Mouse (Mus musculus): Measurements from ENCODE around the gene Bmp6. TPM values are rescaled to one million over a fixed set of nuclear protein-coding genes. Genes with fewer than 3 reads are reported as not detected.
A peak's percentile ranks its signal among the peaks of the same experiment; 100 is the strongest.

Bmp6 gene
- polyA plus RNA-seq, 1 experiment from 2014 or later: 2.5 TPM

DNA sequence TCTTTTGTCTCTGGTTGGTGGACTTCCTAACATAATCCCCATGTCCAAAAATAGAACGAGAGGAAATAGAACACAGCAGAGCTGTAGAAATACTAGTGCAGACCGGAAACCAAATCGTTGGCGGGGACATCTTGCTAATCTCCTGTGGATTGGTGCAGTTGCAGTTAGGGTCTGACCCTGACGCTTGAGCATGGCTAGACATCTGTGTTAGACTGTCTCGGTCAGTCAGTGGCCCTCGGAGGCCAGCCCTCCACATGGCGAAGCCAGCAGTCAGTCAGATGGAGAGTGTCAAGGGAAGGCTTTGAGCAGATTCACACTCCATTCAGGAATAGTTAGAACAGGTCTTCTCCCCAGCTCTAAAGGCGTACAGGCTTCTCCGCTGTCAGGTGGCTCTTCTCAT is 95.3 kb downstream of the Bmp6 start:
- no peaks in the 10 kb centered on the region for H3K27me3 ChIP-seq
- no peak overlapping the region for H3K4me2 ChIP-seq
- no peaks in the 10 kb centered on the region for H3K9me3 ChIP-seq (replicated peaks)
- H3K4me3 ChIP-seq (replicated peaks): no peak overlapping the region
- WGBS: 82% methylated on average over 10 of the region's 10 CpGs
- H3K27ac ChIP-seq: no peak overlapping the region
- no peak overlapping the region for H3K9ac ChIP-seq
- no peaks in the 10 kb centered on the region for H3K4me1 ChIP-seq
- ATAC-seq (replicated peaks; ENCODE audit: low FRiP score): no peak
- no peaks in the 10 kb centered on the region for H3K36me3 ChIP-seq

DNA sequence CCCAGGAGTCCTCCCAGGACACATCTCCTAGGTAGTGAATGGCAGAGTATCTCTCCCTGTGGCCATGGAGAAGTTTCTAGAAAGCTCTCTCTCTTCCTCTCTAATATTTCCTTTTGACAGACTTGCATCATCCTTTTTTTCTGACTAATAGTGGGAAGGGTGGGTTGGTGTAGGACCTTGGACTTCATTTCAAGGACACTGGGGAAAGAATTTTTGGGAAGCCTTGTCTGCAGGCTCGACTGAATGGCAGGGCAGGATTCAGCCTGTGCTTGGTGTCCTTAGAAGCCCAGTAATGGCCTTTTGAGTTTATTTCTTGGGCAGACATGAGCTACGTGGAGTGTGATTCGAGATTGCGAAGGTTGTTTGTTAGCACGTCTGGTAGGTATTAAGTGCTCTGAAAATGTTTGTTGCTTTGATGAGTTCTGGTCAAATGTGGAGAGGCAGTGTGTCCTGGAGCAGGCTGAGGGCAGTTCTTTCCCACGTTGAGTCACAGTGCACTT is 103.7 kb downstream of the Bmp6 start:
- no peak for ATAC-seq (replicated peaks; ENCODE audit: low FRiP score)
- Histone ChIP-seq H3K9me3 (replicated peaks) (no peaks in the 10 kb centered on the region), H3K9ac (no peak overlapping the region), H3K27ac (no peak overlapping the region), H3K27me3 (no peaks in the 10 kb centered on the region), H3K4me2 (no peak overlapping the region), H3K36me3 (no peaks in the 10 kb centered on the region), H3K4me1 (peaks cover 16% of the 10 kb centered on the region), H3K4me3 (replicated peaks) (no peak overlapping the region)
- WGBS: 89% methylated on average over 6 of the region's 6 CpGs

DNA sequence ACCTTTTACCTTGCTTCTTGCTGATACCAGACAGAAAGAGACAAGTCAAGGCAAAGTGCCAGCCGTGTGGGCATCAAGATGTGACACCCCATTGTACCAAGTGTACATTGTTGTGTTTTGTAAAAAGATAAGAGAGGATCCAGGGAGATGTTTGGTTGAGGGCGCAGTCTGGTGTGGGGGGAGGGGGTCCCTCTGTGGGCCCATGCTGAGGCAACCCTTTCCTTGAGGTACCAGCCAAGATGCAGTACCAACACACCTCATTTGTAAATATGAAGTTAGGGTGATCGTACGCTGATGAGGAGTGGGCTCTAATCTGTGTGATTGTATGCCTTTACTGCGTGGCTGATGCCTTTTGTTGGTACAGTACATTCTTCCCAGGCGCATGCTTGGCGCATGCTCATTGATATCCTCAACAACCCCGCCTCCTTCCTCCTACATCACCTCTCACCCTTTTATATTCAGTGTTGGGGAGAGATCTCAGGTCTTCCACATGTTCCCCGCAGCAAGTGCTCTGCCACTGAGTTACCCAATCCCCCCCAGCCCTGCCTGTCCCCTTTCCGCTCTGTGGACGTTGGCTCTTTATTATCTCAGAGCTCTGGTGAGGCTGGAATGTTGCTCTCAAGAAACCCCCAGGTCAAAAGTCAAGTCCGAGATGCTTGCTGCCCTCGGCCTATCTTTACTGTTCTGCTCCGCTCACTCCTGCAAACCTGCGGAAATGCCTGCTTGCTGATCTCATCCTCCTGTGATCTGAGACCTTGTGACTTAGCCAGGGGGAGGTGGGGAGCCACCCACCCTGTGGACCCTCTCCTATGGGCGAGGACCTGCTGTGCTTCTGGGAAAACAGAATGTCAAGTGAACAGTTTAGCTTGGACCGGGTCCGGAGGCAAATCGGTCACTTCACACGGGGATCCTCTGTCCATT is 105.4 kb downstream of the Bmp6 start:
- Histone ChIP-seq H3K4me1 (peaks cover 16% of the 10 kb centered on the region), H3K9ac (no peak overlapping the region), H3K9me3 (replicated peaks) (no peaks in the 10 kb centered on the region), H3K27me3 (no peaks in the 10 kb centered on the region), H3K4me3 (replicated peaks) (no peak overlapping the region), H3K27ac (peak overlapping the region; percentile 11; the same call in 1 of the 2 replicates), H3K36me3 (no peaks in the 10 kb centered on the region), H3K4me2 (peak overlapping the region; percentile 40)
- WGBS: 59% methylated on average over 20 of the region's 20 CpGs
- peak; percentile 80 for ATAC-seq (replicated peaks; ENCODE audit: low FRiP score)

DNA sequence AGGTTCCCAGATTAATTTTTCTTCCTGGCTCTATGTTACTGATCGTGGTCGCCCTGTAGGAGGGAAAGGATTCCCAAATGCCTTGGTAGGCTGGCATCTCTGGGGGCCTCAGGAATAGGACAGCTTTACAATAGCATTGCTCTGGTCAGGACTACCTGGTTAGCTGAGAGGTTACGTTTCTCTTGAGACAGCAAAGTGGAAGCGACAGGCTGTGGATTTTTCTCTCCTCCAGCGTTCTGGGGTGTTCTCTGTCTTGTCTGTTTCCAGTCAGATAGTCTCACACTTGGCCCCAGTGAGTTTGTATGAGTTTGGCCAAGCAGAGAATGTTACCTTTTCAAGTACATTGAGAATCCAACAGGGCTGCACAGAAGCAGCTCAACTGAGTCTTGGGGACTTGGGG is 106.5 kb downstream of the Bmp6 start:
- peak; percentile 37; the same call in 1 of the 2 replicates for ATAC-seq (replicated peaks; ENCODE audit: low FRiP score)
- no peak overlapping the region for H3K4me3 ChIP-seq (replicated peaks)
- no peak overlapping the region for H3K4me2 ChIP-seq
- no peak overlapping the region for H3K9ac ChIP-seq
- H3K36me3 ChIP-seq: no peaks in the 10 kb centered on the region
- H3K27ac ChIP-seq: no peak overlapping the region
- no peaks in the 10 kb centered on the region for H3K9me3 ChIP-seq (replicated peaks)
- no peaks in the 10 kb centered on the region for H3K27me3 ChIP-seq
- H3K4me1 ChIP-seq: peaks cover 16% of the 10 kb centered on the region
- WGBS: 54% methylated on average over 5 of the region's 5 CpGs

DNA sequence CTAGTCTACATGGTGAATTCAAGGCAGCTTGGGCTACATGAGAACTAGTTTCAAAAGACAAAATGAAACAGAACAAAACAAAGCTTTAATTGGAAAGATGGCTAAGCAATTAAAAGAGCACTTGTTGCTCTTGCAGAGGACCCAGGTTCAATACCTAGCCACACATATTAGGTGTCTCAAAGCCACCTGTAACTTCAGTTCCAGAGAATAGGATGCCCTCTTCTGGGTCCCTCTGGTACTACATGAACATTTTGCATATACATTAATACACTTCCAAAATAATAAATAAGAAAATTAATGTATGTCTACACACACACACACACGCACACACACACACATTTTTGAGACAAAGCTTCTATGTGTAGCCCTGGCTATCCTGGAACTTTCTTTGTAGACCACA is 118.5 kb downstream of the Bmp6 start:
- WGBS: 85% methylated on average over 1 of the region's 1 CpGs
- ATAC-seq (replicated peaks; ENCODE audit: low FRiP score): no peak
- H3K4me3 ChIP-seq (replicated peaks): no peak overlapping the region

DNA sequence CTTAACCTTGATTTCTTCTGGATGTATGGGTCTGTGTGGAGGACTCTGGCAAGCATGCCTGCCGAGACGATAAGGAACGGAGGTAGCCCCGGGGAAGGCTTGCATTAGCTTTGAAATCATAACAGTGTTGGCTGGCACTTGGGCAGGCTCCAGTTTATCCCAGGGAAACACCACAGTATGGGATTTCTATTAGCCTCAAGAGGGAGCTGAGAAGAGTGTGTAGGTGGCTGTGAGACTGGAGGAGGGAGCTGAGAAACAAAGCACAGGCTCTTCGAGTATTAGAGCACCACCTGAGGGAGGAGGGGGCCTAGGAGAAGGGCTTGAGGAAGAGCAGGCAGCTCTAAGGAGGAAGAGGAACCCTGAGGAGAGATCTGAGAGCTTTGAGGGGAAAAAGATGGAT is 126.0 kb downstream of the Bmp6 start:
- Histone ChIP-seq H3K4me1 (no peaks in the 10 kb centered on the region), H3K4me2 (no peak overlapping the region), H3K27ac (no peak overlapping the region), H3K9ac (no peak overlapping the region), H3K36me3 (no peaks in the 10 kb centered on the region), H3K4me3 (replicated peaks) (no peak overlapping the region), H3K27me3 (no peaks in the 10 kb centered on the region), H3K9me3 (replicated peaks) (no peaks in the 10 kb centered on the region)
- no peak for ATAC-seq (replicated peaks; ENCODE audit: low FRiP score)
- 78% methylated on average over 5 of the region's 5 CpGs for WGBS

More for the DNA sequence above, 118.5 kb downstream of the Bmp6 start:
- H3K9me3 ChIP-seq (replicated peaks): no peaks in the 10 kb centered on the region
- no peak overlapping the region for H3K4me2 ChIP-seq
- no peak overlapping the region for H3K27ac ChIP-seq
- H3K4me1 ChIP-seq: peaks cover 4% of the 10 kb centered on the region; the same call in 1 of the 2 replicates
- H3K27me3 ChIP-seq: no peaks in the 10 kb centered on the region
- H3K9ac ChIP-seq: no peak overlapping the region
- no peaks in the 10 kb centered on the region for H3K36me3 ChIP-seq

DNA sequence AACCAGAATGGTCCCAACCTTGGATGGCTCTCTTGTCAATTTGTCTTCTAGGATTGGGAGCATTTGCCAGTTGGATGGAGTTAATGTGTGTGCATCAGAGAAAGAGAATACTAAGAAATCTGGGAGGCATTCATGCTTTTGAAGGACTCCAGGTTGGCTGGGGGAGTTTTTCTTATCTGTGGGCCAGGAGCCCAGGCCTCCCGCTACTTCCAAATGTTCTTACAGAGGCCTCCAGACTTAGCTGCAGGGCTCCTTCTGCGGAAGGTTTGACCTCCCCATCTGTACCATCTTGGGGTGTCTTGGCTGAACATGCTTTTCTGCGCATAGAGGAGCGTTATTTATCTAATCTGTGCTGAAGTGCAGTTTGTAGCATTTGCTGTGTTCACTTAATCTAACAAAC is 127.7 kb downstream of the Bmp6 start:
- no peaks in the 10 kb centered on the region for H3K4me1 ChIP-seq
- H3K9ac ChIP-seq: no peak overlapping the region
- no peaks in the 10 kb centered on the region for H3K36me3 ChIP-seq
- 89% methylated on average over 4 of the region's 4 CpGs for WGBS
- no peaks in the 10 kb centered on the region for H3K27me3 ChIP-seq
- no peak for ATAC-seq (replicated peaks; ENCODE audit: low FRiP score)
- no peak overlapping the region for H3K27ac ChIP-seq
- no peak overlapping the region for H3K4me2 ChIP-seq
- no peaks in the 10 kb centered on the region for H3K9me3 ChIP-seq (replicated peaks)
- no peak overlapping the region for H3K4me3 ChIP-seq (replicated peaks)

DNA sequence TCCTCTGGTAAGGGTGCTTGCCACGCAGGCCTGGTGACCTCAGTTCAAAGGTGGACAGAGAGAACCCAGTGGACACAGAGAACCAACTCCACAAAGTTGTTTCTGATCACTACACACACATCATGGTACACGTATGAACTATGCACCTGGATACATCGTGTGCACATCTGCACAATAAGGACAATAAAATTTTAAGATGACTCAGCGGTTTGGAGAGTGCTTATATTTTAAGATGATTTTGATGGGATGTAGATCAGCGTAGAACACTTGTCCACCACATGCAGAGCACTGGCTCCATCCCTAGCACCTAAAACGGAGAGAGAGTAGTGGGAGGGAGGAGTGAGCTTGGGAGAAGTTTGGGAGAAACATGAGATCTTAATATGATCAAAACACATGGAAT is 128.6 kb downstream of the Bmp6 start:
- Histone ChIP-seq H3K36me3 (no peaks in the 10 kb centered on the region), H3K4me1 (no peaks in the 10 kb centered on the region), H3K4me3 (replicated peaks) (no peak overlapping the region), H3K27ac (no peak overlapping the region), H3K9ac (no peak overlapping the region), H3K27me3 (no peaks in the 10 kb centered on the region), H3K4me2 (no peak overlapping the region), H3K9me3 (replicated peaks) (no peaks in the 10 kb centered on the region)
- 86% methylated on average over 6 of the region's 6 CpGs for WGBS
- no peak for ATAC-seq (replicated peaks; ENCODE audit: low FRiP score)

DNA sequence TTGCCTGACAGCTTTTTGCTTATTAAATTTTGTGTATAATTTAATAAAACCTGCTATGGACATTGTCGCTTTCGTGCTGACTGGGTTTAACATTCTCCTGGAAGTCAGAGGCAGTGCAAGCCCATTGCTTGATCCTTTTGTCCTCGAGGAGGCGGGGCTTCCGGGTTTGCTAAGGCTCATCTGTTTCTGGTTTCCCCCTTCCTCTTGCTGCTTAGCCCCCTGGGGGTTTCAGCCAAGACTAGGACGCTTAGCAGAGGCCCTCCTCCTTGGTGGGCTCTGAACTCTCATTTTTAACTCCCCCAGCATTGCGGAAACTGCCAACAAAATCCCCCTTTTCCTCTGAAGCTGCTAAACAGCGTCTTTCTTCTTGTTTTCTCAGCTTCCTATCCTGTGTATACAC is 132.0 kb downstream of the Bmp6 start:
- Histone ChIP-seq H3K4me3 (replicated peaks) (no peak overlapping the region), H3K4me2 (no peak overlapping the region), H3K9me3 (replicated peaks) (no peaks in the 10 kb centered on the region), H3K27ac (no peak overlapping the region), H3K9ac (no peak overlapping the region), H3K4me1 (no peaks in the 10 kb centered on the region), H3K36me3 (no peaks in the 10 kb centered on the region), H3K27me3 (no peaks in the 10 kb centered on the region)
- ATAC-seq (replicated peaks; ENCODE audit: low FRiP score): no peak
- WGBS: 47% methylated on average over 8 of the region's 8 CpGs

DNA sequence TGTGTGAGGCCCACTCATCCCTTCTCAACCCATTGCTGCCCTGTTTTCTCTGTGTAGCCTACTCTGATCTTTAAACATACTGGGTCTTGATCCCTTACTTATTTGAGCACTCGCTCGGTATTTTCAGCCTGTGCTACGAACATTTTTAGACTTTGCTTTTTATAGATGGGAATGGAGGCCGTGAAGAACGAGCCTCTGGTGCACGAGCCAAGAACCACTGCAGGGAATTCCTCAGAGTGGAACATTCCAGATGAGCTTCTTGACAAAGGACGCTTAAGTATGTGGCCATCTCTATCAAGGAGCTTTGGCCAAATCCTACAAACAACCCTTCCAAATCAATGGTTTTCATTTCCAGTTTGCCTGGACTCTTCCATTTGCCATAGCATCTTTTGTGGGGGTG is 136.1 kb downstream of the Bmp6 start:
- H3K9ac ChIP-seq: no peak overlapping the region
- no peak for ATAC-seq (replicated peaks; ENCODE audit: low FRiP score)
- WGBS: 85% methylated on average over 7 of the region's 7 CpGs

DNA sequence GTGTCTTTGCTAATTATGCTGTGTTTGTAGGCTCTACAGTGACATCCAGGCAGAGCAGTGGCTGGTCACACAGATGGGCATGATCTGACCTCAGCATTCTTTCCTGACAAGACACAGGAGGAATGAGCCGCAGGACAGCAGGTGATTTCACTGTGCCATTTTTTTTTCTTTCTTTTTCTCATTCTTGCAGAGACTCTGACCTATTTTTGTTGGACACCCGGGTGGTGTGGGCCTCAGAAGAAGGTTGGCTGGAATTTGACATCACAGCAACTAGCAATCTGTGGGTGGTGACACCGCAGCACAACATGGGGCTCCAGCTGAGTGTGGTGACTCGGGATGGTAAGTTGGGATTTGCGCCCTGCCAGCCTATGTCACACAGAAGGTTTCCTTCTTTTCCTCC is 139.8 kb downstream of the Bmp6 start:
- Histone ChIP-seq H3K36me3 (no peaks in the 10 kb centered on the region), H3K4me2 (no peak overlapping the region), H3K9ac (no peak overlapping the region), H3K27me3 (no peaks in the 10 kb centered on the region), H3K9me3 (replicated peaks) (no peaks in the 10 kb centered on the region), H3K4me1 (0 out of 2 replicates have a peak, but pooled peaks cover 2% of the 10 kb centered on the region), H3K27ac (no peak overlapping the region), H3K4me3 (replicated peaks) (no peak overlapping the region)
- 74% methylated on average over 5 of the region's 5 CpGs for WGBS
- no peak for ATAC-seq (replicated peaks; ENCODE audit: low FRiP score)

More for the DNA sequence above, 136.1 kb downstream of the Bmp6 start:
- Histone ChIP-seq H3K36me3 (no peaks in the 10 kb centered on the region), H3K9me3 (replicated peaks) (no peaks in the 10 kb centered on the region), H3K4me2 (no peak overlapping the region), H3K27me3 (no peaks in the 10 kb centered on the region), H3K27ac (no peak overlapping the region), H3K4me1 (no peaks in the 10 kb centered on the region), H3K4me3 (replicated peaks) (no peak overlapping the region)

DNA sequence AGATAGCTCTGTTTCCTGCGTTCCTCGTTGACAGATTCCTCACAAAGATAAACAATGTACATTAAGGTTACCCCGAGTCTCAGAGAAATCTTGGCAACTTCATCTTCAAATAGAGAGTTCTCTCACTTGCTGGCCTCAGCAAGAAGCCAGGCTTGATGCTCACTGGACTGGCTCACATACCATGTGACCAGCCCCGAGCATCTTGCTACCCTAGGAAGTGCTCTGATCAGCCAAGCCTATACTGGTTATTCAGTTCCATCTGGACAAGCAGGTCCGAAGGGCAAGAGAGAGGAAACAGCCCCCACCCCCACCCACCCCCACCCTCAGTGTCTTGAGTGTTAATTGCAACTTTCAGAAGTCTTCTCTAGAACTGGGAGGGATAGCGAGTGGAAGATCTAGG is 141.9 kb downstream of the Bmp6 start:
- WGBS: 65% methylated on average over 6 of the region's 6 CpGs
- Histone ChIP-seq H3K9ac (no peak overlapping the region), H3K36me3 (no peaks in the 10 kb centered on the region), H3K27me3 (no peaks in the 10 kb centered on the region), H3K9me3 (replicated peaks) (no peaks in the 10 kb centered on the region), H3K4me2 (no peak overlapping the region), H3K27ac (no peak overlapping the region), H3K4me1 (0 out of 2 replicates have a peak, but pooled peaks cover 2% of the 10 kb centered on the region), H3K4me3 (replicated peaks) (no peak overlapping the region)
- 0 out of 2 replicates have a peak, but pooled peaks have one; percentile 49 for ATAC-seq (replicated peaks; ENCODE audit: low FRiP score)

All from kidney, embryonic 15.5 days (tissue).